ENCODE assay signal across 19 mouse cellular contexts in genomic region chr8:123330701-123331100, GRCm38 (mm10). TPM values are rescaled to one million over a fixed set of nuclear protein-coding genes. Genes with fewer than 3 reads are reported as not detected.
DNase-seq lines count a peak whose midpoint lies in the region; TF ChIP-seq lines count a peak whose summit lies in the region.
"Had no signal": no experiment of that assay in that cellular context is flagged by ENCODE, and none has a peak within 500 bp of the region (broad histone marks: within the 10 kb centered on the region; RNA-seq: fewer than 3 reads in every experiment).

No protein-coding gene starts in this region.

- peak overlapping the region; percentile 42; the same call in 1 of the 2 replicates for H3K27ac ChIP-seq in heart, embryonic 10.5 days
- peak overlapping the region; percentile 81 for H3K27ac ChIP-seq in embryonic fibroblast, embryonic 13.5 days (ENCODE audit: insufficient read depth, low read length)
- no peak overlapping the region for H3K27ac ChIP-seq in cerebellum, adult 2 months (ENCODE audit: insufficient read depth, low read length)
- H3K27ac ChIP-seq: embryonic facial prominence, embryonic 13.5 days; gastrocnemius, adult 2 months; heart, embryonic 15.5 days had no signal

- peaks cover 25% of the 10 kb centered on the region for H3K27me3 ChIP-seq in heart, embryonic 10.5 days (ENCODE audit: insufficient read depth, poor library complexity, severe bottlenecking)
- H3K27me3 ChIP-seq in cerebellum, adult 2 months (ENCODE audit: control insufficient read depth, insufficient read depth, low read length), result no peaks in the 10 kb centered on the region
- H3K27me3 ChIP-seq: hindbrain, embryonic 15.5 days had no signal

- no peak for TF ChIP-seq CTCF in embryonic fibroblast, embryonic 13.5 days (IDR thresholded peaks at IDR 0.05; ENCODE audit: borderline replicate concordance, insufficient read depth, low read length)
- no peak for TF ChIP-seq CTCF in cerebellum, adult 2 months (IDR thresholded peaks at IDR 0.05; ENCODE audit: borderline replicate concordance, insufficient read depth, low read depth, low read length)

- no peak for TF ChIP-seq POLR2A in embryonic fibroblast, embryonic 13.5 days (IDR thresholded peaks at IDR 0.05; ENCODE audit: low read depth, low read length)
- no peak for TF ChIP-seq POLR2A in cerebellum, adult 2 months (IDR thresholded peaks at IDR 0.05; ENCODE audit: borderline replicate concordance, insufficient read depth, low read length)

- H3K9me3 ChIP-seq in heart, embryonic 10.5 days, result no peaks in the 10 kb centered on the region
- H3K9me3 ChIP-seq: embryonic facial prominence, embryonic 13.5 days; heart, embryonic 15.5 days; hindbrain, embryonic 15.5 days had no signal

- 61% methylated on average over 6 of the region's 6 CpGs for WGBS in heart, embryonic 10.5 days
- WGBS in cerebellum, adult 2 months, result 87% methylated on average over 6 of the region's 6 CpGs

- DNase-seq in heart, embryonic 10.5 days (ENCODE audit: low spot score), result no peak
- no peak for DNase-seq in heart, adult 11 months
- DNase-seq in kidney, postnatal 4 days, result peak; percentile 61 to 72
- DNase-seq in kidney, postnatal 14 days, result no peak
- peak; percentile 45 for DNase-seq in 3134 (ENCODE audit: extremely low read depth, insufficient read length, low spot score)
- DNase-seq in urinary bladder, postnatal 36 days (ENCODE audit: low spot score in 2 of 2), result no peak
- no peak for DNase-seq in cerebellum, adult 2 months
- DNase-seq: adrenal gland, adult 8-10 months; adrenal gland, postnatal 36 days; cerebellum, adult 9-10 months; cerebellum, postnatal 25 days; gastrocnemius, adult 2 months; gastrocnemius, postnatal 25 days; heart, postnatal 14 days had no signal

- peaks cover 44% of the 10 kb centered on the region for H3K4me1 ChIP-seq in heart, embryonic 10.5 days
- H3K4me1 ChIP-seq in embryonic fibroblast, embryonic 13.5 days (ENCODE audit: control insufficient read depth, insufficient read depth, low read length), result peaks cover 12% of the 10 kb centered on the region
- 0 out of 2 replicates have a peak, but pooled peaks cover 6% of the 10 kb centered on the region for H3K4me1 ChIP-seq in cerebellum, adult 2 months (ENCODE audit: control insufficient read depth, insufficient read depth, low read length)

- H3K4me3 ChIP-seq in heart, embryonic 10.5 days, result no peak overlapping the region
- no peak overlapping the region for H3K4me3 ChIP-seq in embryonic fibroblast, embryonic 13.5 days (ENCODE audit: insufficient read depth, low read length)
- no peak overlapping the region for H3K4me3 ChIP-seq in cerebellum, adult 2 months (replicated peaks; ENCODE audit: insufficient read depth, low read depth, low read length)
- H3K4me3 ChIP-seq: embryonic facial prominence, embryonic 13.5 days; gastrocnemius, adult 2 months; heart, embryonic 15.5 days had no signal

- H3K36me3 ChIP-seq in heart, embryonic 10.5 days, result no peaks in the 10 kb centered on the region
- H3K36me3 ChIP-seq: embryonic facial prominence, embryonic 13.5 days; heart, embryonic 15.5 days; hindbrain, embryonic 15.5 days had no signal

RNA-seq across cellular contexts. Expression of gene Spire2, which starts 1.8 kb away (rescaled TPM):
- 4.4 TPM in 2 replicates for polyA plus RNA-seq in heart, embryonic 10.5 days (2016; fragmentation: Nextera tagmentation; extraction: Ambion mirVana)
- 3.0 and 4.7 TPM in 2 replicates for polyA plus RNA-seq in embryonic fibroblast, embryonic 13.5 days (2011; ENCODE audit: insufficient read length, low read depth, missing spikeins)
- 33.0 and 36.4 TPM in 2 replicates for polyA plus RNA-seq in cerebellum, adult 2 months (2012; rRNA removed)
- polyA plus RNA-seq: inflammation-experienced regulatory T-cells, adult 6 months had no signal

RNA-seq across cellular contexts. Expression of gene Fanca, which starts 12.3 kb away (rescaled TPM):
- polyA plus RNA-seq in heart, embryonic 10.5 days (2016; fragmentation: Nextera tagmentation; extraction: Ambion mirVana), result 28.9 and 31.5 TPM in 2 replicates
- 24.0 and 37.4 TPM in 2 replicates for polyA plus RNA-seq in embryonic fibroblast, embryonic 13.5 days (2011; ENCODE audit: insufficient read length, low read depth, missing spikeins)
- polyA plus RNA-seq in cerebellum, adult 2 months (2012; rRNA removed), result 3.9 and 4.5 TPM in 2 replicates

RNA-seq across cellular contexts. Expression of gene Tcf25, which starts 42.9 kb away (rescaled TPM):
- 153 and 172 TPM in 2 replicates for polyA plus RNA-seq in heart, embryonic 10.5 days (2016; fragmentation: Nextera tagmentation; extraction: Ambion mirVana)
- polyA plus RNA-seq in embryonic fibroblast, embryonic 13.5 days (2011; ENCODE audit: insufficient read length, low read depth, missing spikeins), result 512 and 557 TPM in 2 replicates
- polyA plus RNA-seq in cerebellum, adult 2 months (2012; rRNA removed), result 691 and 692 TPM in 2 replicates

Comparison
In these comparisons a context has a peak if more than half of its experiments do, and no peak if none do; other contexts are left out.
1. DNase-seq: peak in kidney, postnatal 4 days (2 of 2) and 3134 (single experiment); none in heart, embryonic 10.5 days (single experiment), heart, adult 11 months (single experiment), kidney, postnatal 14 days (single experiment), urinary bladder, postnatal 36 days (0 of 2) and cerebellum, adult 2 months (0 of 2).